Mouse (Mus musculus) mouse trophoblast stem cell (cell line): ENCODE data around the gene Syne4.

Source experiments
- in situ Hi-C, 2 experiments: fragments of 300-500 bp; cut with MseI, MboI; formaldehyde crosslinking; loops; 2 replicates in 1 of 2; 3 replicates in 1 of 2; pipeline ENCODE4 v1.15.1; 2025

Gene Syne4

DNA sequence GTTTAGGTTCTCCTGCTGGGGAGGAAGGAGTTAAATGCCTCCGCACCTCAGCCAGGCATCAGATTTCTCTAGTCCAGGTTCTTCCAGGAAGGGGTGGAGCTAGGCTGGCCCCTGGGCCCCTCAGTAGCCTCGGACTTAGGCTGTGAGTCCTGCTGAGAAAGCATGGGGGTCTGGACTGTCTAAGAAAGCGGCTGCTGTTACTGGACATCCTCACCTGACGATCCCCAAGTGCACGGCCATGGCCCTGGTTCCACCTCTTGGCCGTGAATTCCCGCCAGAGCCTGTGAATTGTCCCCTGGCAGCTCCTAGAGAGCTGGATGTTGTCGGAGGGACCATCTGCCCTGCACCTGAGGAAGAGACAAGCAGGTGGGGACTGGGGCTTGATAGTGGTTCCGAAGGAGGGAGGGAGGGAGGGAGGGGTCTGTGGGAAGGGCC, at the start of gene Syne4:
Gene Syne4 (plus strand): TSS at position 87 of the 435 bp plus-strand sequence.
- in situ Hi-C loops = no loop called here

DNA sequence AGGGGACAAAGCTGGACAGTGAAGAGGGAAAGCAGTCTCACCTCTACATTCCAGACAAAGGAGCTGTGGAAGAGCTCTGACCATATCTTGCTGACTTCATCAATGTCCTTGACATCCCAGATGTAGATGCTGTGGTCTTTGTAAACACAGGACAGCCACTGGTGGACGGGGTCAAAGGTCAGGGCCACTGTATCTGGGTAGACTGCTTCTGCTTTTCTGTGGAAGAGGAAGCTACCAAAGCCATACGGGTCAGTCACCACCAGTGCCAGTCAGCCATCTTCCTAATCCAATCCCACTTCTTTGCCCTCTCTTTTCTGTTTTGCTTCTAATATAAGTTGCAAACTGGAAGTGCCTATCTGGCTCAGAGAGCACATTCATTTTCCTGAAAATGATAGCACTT, 49.6 kb upstream of the Syne4 start:
- in situ Hi-C loops = no loop called here

- in situ Hi-C loops = no loop called here
Observed at GRCm38 (mm10) chr7:30265531-30265930, 49.1 kb upstream of the Syne4 start.

DNA sequence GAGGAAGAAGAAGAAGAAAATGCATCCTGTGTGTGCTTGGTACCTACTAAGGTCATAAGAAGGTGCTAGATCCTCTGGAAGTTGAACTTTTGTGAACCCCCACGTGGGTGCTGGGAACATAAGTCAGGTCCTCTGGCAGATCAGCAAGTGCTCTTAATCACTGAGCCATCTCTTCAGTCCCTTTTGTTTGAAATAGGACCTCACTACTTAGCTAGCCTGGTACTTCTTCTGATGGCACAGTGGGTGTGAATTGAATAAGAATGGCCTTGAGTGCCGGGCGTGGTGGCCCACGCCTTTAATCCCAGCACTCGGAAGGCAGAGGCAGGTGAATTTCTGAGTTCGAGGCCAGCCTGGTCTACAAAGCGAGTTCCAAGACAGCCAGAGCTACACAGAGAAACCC, 48.7 kb upstream of the Syne4 start:
- in situ Hi-C loops = no loop called here

- in situ Hi-C loops = no loop called here
Observed at GRCm38 (mm10) chr7:30266780-30267179, 47.8 kb upstream of the Syne4 start.

DNA sequence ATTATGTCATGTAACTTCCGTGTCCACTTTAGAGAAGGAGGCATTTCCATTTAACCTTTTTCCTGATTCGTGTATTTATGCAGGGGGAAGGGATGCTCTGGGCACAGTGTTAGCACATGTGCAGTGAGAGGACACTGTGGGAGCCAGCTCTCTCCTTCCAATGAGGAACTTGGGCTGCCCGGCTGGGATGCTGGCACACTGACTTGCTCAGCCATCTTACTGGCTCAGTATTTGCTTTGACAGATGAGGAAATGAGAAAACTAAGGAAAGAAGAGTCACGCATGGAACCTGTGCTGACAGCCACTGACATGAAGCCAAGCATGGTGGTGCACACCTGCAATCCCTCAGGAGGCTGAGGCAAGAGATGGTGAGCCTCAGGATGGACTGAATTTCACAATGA, 45.0 kb upstream of the Syne4 start:
- in situ Hi-C loops = no loop called here

GRCm38 (mm10) chr7:30274383-30274782, 40.2 kb upstream of the Syne4 start:
- in situ Hi-C loops = no loop called here

- in situ Hi-C loops = no loop called here
Observed at GRCm38 (mm10) chr7:30278911-30279310, 35.7 kb upstream of the Syne4 start.

- in situ Hi-C loops = no loop called here
Observed at GRCm38 (mm10) chr7:30279536-30279935, 35.1 kb upstream of the Syne4 start.

GRCm38 (mm10) chr7:30279951-30280669, 34.5 kb upstream of the Syne4 start, which contains the start of the genes Thap8 and Wdr62:
Gene Thap8 (plus strand): TSS chr7:30280094.
Gene Wdr62 (minus strand): TSS chr7:30280419.
- in situ Hi-C loops = no loop called here

GRCm38 (mm10) chr7:30280670-30281138, 33.9 kb upstream of the Syne4 start:
- in situ Hi-C loops = no loop called here

DNA sequence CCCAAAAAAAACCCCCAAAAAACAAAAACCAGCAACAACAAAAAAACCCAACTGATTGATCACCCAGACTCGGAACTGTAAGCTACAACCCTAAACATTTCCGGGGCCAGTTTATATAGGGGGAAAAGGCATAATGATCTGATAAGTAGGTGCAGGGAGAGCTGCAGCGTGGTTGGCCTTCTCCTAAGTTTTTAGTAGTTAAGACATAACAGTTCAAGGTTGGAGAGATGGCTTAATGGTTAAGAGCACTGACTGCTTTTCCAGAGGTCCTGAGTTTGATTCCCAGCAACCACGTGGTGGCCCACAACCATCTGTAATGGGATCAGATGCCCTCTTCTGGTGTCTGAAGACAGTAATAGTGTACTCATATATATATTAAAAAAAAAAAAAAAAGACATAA, 33.1 kb upstream of the Syne4 start:
- in situ Hi-C loops = no loop called here

GRCm38 (mm10) chr7:30282740-30283139, 31.9 kb upstream of the Syne4 start:
- in situ Hi-C loops = no loop called here

DNA sequence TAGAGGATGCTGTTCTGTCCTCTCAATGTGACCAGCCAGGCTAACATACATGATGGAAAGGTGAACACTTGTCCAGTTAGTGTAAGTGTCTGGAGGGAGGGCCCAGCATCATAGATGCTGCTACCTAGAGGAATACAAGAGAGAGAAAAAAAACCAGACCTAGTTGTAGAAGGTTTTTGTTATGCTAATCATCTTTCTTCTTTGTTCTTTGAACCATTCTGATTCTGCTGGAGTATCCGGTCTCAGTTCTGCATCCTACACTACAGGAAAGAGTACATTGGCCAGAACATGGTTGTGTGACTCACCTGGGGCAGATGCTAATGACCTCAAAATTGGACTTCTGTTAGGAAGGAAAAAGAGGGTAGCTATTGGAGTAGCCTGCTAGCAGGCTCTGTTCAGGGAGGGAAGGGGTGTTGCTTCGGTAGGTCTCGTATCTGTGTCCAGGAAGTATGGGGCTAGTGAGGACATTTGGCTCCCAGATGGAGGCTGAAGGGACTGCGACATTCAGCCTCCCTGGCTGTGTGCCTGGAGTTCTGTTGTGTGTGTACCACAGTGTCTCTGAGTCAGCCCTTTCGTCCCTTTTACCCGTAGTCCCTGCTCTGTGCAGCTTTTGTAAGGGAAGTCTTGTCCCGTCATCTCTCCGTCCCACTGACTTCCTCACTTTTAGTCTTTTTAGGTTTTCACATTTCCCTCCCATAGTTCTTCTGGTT, 27.8 kb upstream of the Syne4 start:
- in situ Hi-C loops = no loop called here

GRCm38 (mm10) chr7:30288046-30288445, 26.6 kb upstream of the Syne4 start:
- in situ Hi-C loops = no loop called here

- in situ Hi-C loops = no loop called here
Observed at GRCm38 (mm10) chr7:30289071-30289713, 25.4 kb upstream of the Syne4 start.

DNA sequence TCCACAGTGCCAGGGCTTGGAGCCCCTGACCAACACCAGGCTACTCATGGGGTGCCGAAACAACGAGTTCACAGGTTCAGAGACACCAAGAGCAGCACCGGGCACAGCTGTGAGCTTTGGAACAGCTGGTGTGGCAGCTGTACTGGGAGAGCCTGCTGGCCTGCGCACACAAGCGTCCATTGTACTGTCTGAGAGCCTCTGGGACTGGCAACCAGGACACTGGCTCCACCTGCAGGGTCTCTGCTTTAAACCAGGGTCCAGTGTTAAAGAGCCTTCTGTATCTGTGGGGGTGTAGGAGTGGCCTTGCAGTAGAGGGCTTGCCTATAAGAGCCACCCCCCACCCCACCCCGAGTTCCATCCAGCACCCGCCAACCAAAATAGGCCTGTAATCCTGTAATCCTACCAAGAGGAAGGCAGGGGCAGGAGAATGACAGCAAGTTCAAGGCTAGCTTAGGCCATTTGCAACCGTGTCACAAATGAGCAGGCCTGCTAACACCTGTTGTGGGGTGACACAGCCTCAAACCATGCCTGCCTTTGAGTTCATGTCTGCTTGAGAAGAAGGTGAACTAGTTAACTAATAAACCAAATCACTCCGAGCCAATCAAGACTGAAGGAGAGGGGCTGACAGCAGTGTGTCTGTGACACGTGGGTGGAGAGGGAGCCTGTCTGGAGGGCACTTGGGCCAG, 24.8 kb upstream of the Syne4 start:
- in situ Hi-C loops = no loop called here

DNA sequence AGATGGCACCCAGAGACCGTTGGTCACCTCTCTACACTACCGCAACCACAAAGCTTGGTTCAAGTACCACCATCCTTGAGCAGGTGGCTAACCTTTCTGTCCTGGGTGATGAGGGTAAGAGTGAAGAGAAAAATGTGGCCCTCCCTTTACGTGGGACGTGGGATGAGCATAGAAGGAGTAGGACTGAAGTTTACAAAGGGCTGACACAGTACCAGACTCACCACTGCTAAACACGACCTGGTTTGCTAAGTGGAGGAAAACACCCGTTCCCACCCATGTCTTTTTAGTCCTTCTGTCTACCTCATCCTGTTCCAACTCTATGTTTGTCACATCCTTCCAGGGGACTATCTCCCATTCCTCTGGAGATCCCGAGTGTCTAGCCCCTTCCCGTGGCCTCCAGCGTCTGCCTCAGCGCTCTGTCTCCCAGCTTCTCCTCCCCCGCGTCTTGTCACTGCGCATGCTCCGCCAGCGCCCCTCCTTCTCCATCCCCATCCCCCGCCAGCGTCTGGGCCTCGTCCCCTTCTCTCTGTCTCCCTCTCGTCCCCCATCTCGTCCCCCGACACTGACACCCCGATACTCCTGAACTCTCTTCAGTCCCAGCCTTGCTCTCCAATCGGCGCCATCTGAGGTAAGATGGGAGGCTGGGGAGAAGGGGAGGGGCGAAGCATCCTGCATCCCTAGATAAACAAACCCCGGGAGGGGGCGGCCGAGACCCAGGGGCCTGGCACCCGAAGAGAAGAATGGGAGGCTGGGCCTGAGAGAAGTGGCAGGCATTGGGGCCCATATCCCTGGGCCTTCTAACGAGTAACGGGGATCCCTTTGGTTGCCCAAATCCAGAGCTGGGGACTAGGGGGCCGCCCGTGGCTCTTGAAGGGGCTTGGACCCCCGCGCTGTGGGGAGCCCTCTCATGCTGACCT, 23.1 kb upstream of the Syne4 start, which contains the start of gene Clip3:
Gene Clip3 (plus strand): TSS at position 514 of the 917 bp plus-strand sequence.
- in situ Hi-C loops = no loop called here

DNA sequence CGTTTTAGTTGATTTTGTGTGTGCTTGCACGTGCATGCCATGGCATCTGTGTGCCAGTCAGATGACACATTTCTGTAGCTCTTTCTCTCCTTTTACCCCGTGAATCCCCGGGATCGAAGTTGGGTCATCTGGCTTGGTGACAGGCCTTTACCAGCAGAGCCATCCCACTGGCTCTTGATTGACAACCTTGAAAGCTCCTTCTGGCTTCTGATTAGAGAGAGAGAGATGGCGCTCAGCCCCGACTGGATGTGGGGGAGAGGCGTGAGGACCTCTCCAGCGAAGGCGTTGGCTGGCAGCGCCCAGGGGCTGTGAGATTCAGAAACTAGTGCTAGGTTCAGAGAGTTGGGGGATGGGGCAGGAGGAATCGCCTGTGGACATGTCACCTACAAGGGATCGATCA, 20.8 kb upstream of the Syne4 start:
- in situ Hi-C loops = no loop called here

DNA sequence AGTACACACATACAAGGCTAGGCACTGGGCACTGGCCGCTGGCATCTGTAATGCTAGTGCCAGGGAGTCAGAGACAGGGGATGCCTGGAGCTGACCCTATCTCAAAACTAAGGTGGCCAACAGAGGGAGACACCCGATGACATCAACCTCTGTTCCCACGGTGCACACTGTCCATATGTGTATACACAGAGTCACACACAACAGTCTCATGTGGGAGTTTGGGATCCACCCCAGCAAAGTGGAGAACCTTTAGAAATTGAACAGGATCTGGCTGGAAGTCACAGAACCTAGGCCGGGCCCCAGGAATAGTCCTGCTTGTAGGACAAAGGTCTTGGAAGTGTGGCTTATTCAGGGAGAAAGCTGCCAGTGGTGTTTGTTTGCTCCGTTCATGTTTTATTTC, 20.3 kb upstream of the Syne4 start:
- in situ Hi-C loops = no loop called here

- in situ Hi-C loops = no loop called here
Observed at GRCm38 (mm10) chr7:30295103-30295502, 19.5 kb upstream of the Syne4 start.
